Mouse (Mus musculus) hindbrain, embryonic 11.5 days (tissue): ENCODE data around the gene Vipr2. TPM values are rescaled to one million over a fixed set of nuclear protein-coding genes. Genes with fewer than 3 reads are reported as not detected.

ENCODE experiments used
- ATAC-seq: fragments of 200-750 bp; cut with Nextera tagmentation; 2 replicates; pipeline ENCODE4 v1.8.0; 2017; ENCODE audit warnings: mild to moderate bottlenecking, moderate TSS enrichment, moderate library complexity; ENCODE audit not compliant: low FRiP score
- DNase-seq: peaks from one replicate; pipeline ENCODE4 v3.0.0-alpha.2; 2015; ENCODE audit warnings: low spot score
- H3K27ac ChIP-seq: fragments of 300-500 bp; sonication (generic); 2 replicates; pipeline ENCODE4 v1.5.1; 2014; ENCODE audit warnings: mild to moderate bottlenecking, low read depth, low read length
- H3K27me3 ChIP-seq: fragments of 300-500 bp; sonication (generic); 2 replicates; pipeline ENCODE4 v1.6.1; 2014; ENCODE audit warnings: mild to moderate bottlenecking, low read length, moderate library complexity, mixed read lengths; ENCODE audit not compliant: control insufficient read depth, insufficient read depth
- H3K36me3 ChIP-seq: fragments of 300-500 bp; sonication (generic); 2 replicates; pipeline ENCODE4 v1.6.1; 2014; ENCODE audit warnings: mild to moderate bottlenecking, low read length, moderate library complexity, mixed read lengths; ENCODE audit not compliant: control insufficient read depth, insufficient read depth
- H3K4me1 ChIP-seq: fragments of 300-500 bp; sonication (generic); replicated peaks from 2 replicates; pipeline ENCODE4 v1.6.1; 2014; ENCODE audit warnings: low read length, mixed read lengths; ENCODE audit not compliant: control insufficient read depth, insufficient read depth
- H3K4me2 ChIP-seq: fragments of 300-500 bp; sonication (generic); replicated peaks from 2 replicates; pipeline ENCODE4 v1.6.1; 2014; ENCODE audit warnings: mild to moderate bottlenecking, low read depth, low read length
- H3K4me3 ChIP-seq: fragments of 300-500 bp; sonication (generic); 2 replicates; pipeline ENCODE4 v1.5.1; 2014; ENCODE audit warnings: low read depth, low read length
- H3K9ac ChIP-seq: fragments of 300-500 bp; sonication (generic); 2 replicates; pipeline ENCODE4 v1.6.1; 2014; ENCODE audit warnings: low read depth, low read length
- H3K9me3 ChIP-seq: fragments of 300-500 bp; sonication (generic); 2 replicates; pipeline ENCODE4 v1.6.1; 2016; ENCODE audit warnings: low read length; ENCODE audit not compliant: control insufficient read depth
- WGBS: fragments of 180-500 bp; shearing (Covaris S2); extraction: QIAGEN DNeasy Blood & Tissue Kit; methylation state at CpG from one replicate; pipeline ENCODE4 v1.1.7; 2014; 5-methylcytosine and 5-hydroxymethylcytosine counted together
- polyA plus RNA-seq: library from polyadenylated mRNA; unstranded; fragments of >200 nt; fragmentation: Nextera tagmentation; extraction: Ambion mirVana; gene quantifications from 2 replicates; pipeline ENCODE4 v1.2.1, GENCODE M21; 2014

The Vipr2 gene
- polyA plus RNA-seq, 1 experiment from 2014 or later, result 2.3 TPM

GRCm38 (mm10) chr12:116086951-116087600, 9.6 kb downstream of the Vipr2 start:
- H3K27ac ChIP-seq, result no peak overlapping the region
- H3K27me3 ChIP-seq, result no peaks in the 10 kb centered on the region
- no peak for DNase-seq
- no peak overlapping the region for H3K4me3 ChIP-seq
- ATAC-seq, result no peak
- H3K4me1 ChIP-seq, result no peaks in the 10 kb centered on the region
- no peaks in the 10 kb centered on the region for H3K9me3 ChIP-seq
- 87% methylated on average over 5 of the region's 5 CpGs for WGBS
- H3K36me3 ChIP-seq, result no peaks in the 10 kb centered on the region
- H3K9ac ChIP-seq, result no peak overlapping the region
- no peak overlapping the region for H3K4me2 ChIP-seq

- 87% methylated on average over 3 of the region's 3 CpGs for WGBS
- Histone ChIP-seq H3K4me1 (no peaks in the 10 kb centered on the region), H3K4me3 (no peak overlapping the region), H3K4me2 (no peak overlapping the region), H3K9me3 (no peaks in the 10 kb centered on the region), H3K27me3 (no peaks in the 10 kb centered on the region), H3K9ac (no peak overlapping the region), H3K27ac (no peak overlapping the region), H3K36me3 (no peaks in the 10 kb centered on the region)
- DNase-seq (no peak), ATAC-seq (no peak)
Measured at GRCm38 (mm10) chr12:116089836-116090235, 12.3 kb downstream of the Vipr2 start.

- no peaks in the 10 kb centered on the region for H3K27me3 ChIP-seq
- no peak overlapping the region for H3K9ac ChIP-seq
- H3K9me3 ChIP-seq, result no peaks in the 10 kb centered on the region
- H3K4me3 ChIP-seq, result no peak overlapping the region
- ATAC-seq, result no peak
- no peak for DNase-seq
- H3K27ac ChIP-seq, result no peak overlapping the region
- H3K4me2 ChIP-seq, result no peak overlapping the region
- 90% methylated on average over 14 of the region's 14 CpGs for WGBS
- H3K36me3 ChIP-seq, result no peaks in the 10 kb centered on the region
- H3K4me1 ChIP-seq, result no peaks in the 10 kb centered on the region
Measured at GRCm38 (mm10) chr12:116094765-116095555, 17.4 kb downstream of the Vipr2 start.

- ATAC-seq (no peak), DNase-seq (no peak)
- Histone ChIP-seq H3K4me3 (no peak overlapping the region), H3K27ac (no peak overlapping the region), H3K4me1 (no peaks in the 10 kb centered on the region), H3K27me3 (no peaks in the 10 kb centered on the region), H3K9me3 (no peaks in the 10 kb centered on the region), H3K36me3 (no peaks in the 10 kb centered on the region), H3K4me2 (no peak overlapping the region), H3K9ac (no peak overlapping the region)
- 71% methylated on average over 3 of the region's 3 CpGs for WGBS
Measured at GRCm38 (mm10) chr12:116096361-116096904, 18.9 kb downstream of the Vipr2 start.

GRCm38 (mm10) chr12:116097166-116097565, 19.6 kb downstream of the Vipr2 start:
- Histone ChIP-seq H3K4me2 (no peak overlapping the region), H3K36me3 (no peaks in the 10 kb centered on the region), H3K27ac (no peak overlapping the region), H3K4me3 (no peak overlapping the region), H3K27me3 (no peaks in the 10 kb centered on the region), H3K9me3 (no peaks in the 10 kb centered on the region), H3K9ac (no peak overlapping the region), H3K4me1 (no peaks in the 10 kb centered on the region)
- DNase-seq, result no peak
- no peak for ATAC-seq
- 87% methylated on average over 8 of the region's 8 CpGs for WGBS

GRCm38 (mm10) chr12:116101945-116102344, 24.4 kb downstream of the Vipr2 start:
- no peaks in the 10 kb centered on the region for H3K36me3 ChIP-seq
- ATAC-seq (no peak), DNase-seq (no peak)
- no peaks in the 10 kb centered on the region for H3K9me3 ChIP-seq
- no peak overlapping the region for H3K9ac ChIP-seq
- H3K27me3 ChIP-seq, result no peaks in the 10 kb centered on the region
- no peaks in the 10 kb centered on the region for H3K4me1 ChIP-seq
- WGBS, result 92% methylated on average over 2 of the region's 2 CpGs
- H3K4me3 ChIP-seq, result no peak overlapping the region
- no peak overlapping the region for H3K4me2 ChIP-seq
- H3K27ac ChIP-seq, result no peak overlapping the region

- Histone ChIP-seq H3K4me3 (no peak overlapping the region), H3K4me2 (no peak overlapping the region), H3K27ac (no peak overlapping the region), H3K9ac (no peak overlapping the region), H3K27me3 (no peaks in the 10 kb centered on the region), H3K4me1 (no peaks in the 10 kb centered on the region), H3K9me3 (no peaks in the 10 kb centered on the region), H3K36me3 (no peaks in the 10 kb centered on the region)
- WGBS, result 81% methylated on average over 9 of the region's 9 CpGs
- ATAC-seq (no peak), DNase-seq (no peak)
Measured at GRCm38 (mm10) chr12:116109451-116110353, 32.2 kb downstream of the Vipr2 start.

- H3K4me3 ChIP-seq, result no peak overlapping the region
- no peaks in the 10 kb centered on the region for H3K4me1 ChIP-seq
- H3K4me2 ChIP-seq, result no peak overlapping the region
- H3K9me3 ChIP-seq, result no peaks in the 10 kb centered on the region
- no peak for DNase-seq
- H3K27ac ChIP-seq, result no peak overlapping the region
- H3K36me3 ChIP-seq, result no peaks in the 10 kb centered on the region
- WGBS, result 84% methylated on average over 7 of the region's 7 CpGs
- no peaks in the 10 kb centered on the region for H3K27me3 ChIP-seq
- H3K9ac ChIP-seq, result no peak overlapping the region
- ATAC-seq, result no peak
Measured at GRCm38 (mm10) chr12:116111007-116111694, 33.6 kb downstream of the Vipr2 start.
